Mouse (Mus musculus) spleen, postnatal 14 days (tissue): ENCODE measurements around the gene Apoa4.

Source experiments
- DNase-seq, 2 experiments: peaks; one replicate each; pipeline ENCODE4 v3.0.0; 2021 to 2022; ENCODE audit warnings: low spot score in 2 of 2

The Apoa4 gene

GRCm38 (mm10) chr9:46274494-46274893, 34.0 kb downstream of the Apoa4 start:
- no peak for DNase-seq

- DNase-seq, result peak; percentile 96 to 98
Observed at GRCm38 (mm10) chr9:46282631-46283436, 42.3 kb downstream of the Apoa4 start, which contains the start of gene Bud13. Gene Bud13, plus strand, starts transcription at chr9:46283008.
